Comparison of ENCODE assay signal across 14 mouse cellular contexts in genomic region chr3:89332476-89332875, GRCm38 (mm10). TPM values are rescaled to one million over a fixed set of nuclear protein-coding genes. Genes with fewer than 3 reads are reported as not detected.
DNase-seq lines count a peak whose midpoint lies in the region; ATAC-seq and TF ChIP-seq lines count a peak whose summit lies in the region.
"Had no signal": no experiment of that assay in that cellular context is flagged by ENCODE, and none has a peak within 500 bp of the region (broad histone marks: within the 10 kb centered on the region; RNA-seq: fewer than 3 reads in every experiment).

No protein-coding gene starts in this region.

- H3K9ac ChIP-seq in hindbrain, embryonic 15.5 days: no peak overlapping the region
- no peak overlapping the region for H3K9ac ChIP-seq in midbrain, embryonic 12.5 days (replicated peaks)
- H3K9ac ChIP-seq: heart, embryonic 15.5 days; lung, embryonic 15.5 days had no signal

- H3K27ac ChIP-seq in hindbrain, embryonic 15.5 days (replicated peaks): peak overlapping the region; percentile 53
- H3K27ac ChIP-seq in midbrain, embryonic 12.5 days (replicated peaks): peak overlapping the region; percentile 16; the same call in 1 of the 2 replicates
- H3K27ac ChIP-seq: heart, embryonic 15.5 days; lung, embryonic 15.5 days had no signal

- no peak overlapping the region for H3K4me3 ChIP-seq in hindbrain, embryonic 15.5 days
- H3K4me3 ChIP-seq in midbrain, embryonic 12.5 days: no peak overlapping the region
- H3K4me3 ChIP-seq: heart, embryonic 15.5 days; lung, embryonic 15.5 days had no signal

- H3K36me3 ChIP-seq in hindbrain, embryonic 15.5 days: no peaks in the 10 kb centered on the region
- peaks cover 18% of the 10 kb centered on the region for H3K36me3 ChIP-seq in midbrain, embryonic 12.5 days
- H3K36me3 ChIP-seq: heart, embryonic 15.5 days had no signal

- no peak for TF ChIP-seq CTCF in brain, embryonic 14.5 days (IDR thresholded peaks at IDR 0.05; ENCODE audit: borderline replicate concordance, extremely low read depth, insufficient read depth, insufficient read length)

- peak; percentile 17 for DNase-seq in heart, postnatal 4 days
- no peak for DNase-seq in heart, postnatal 14 days
- peak; percentile 62 for DNase-seq in brain, embryonic 14.5 days (ENCODE audit: low read depth)
- no peak for DNase-seq in heart, adult 8-10 months (ENCODE audit: low spot score)
- DNase-seq in right cerebral cortex, postnatal 10 days (ENCODE audit: low spot score in 2 of 2): no peak
- no peak for DNase-seq in right cerebral cortex, adult 18-20 months
- DNase-seq: kidney, postnatal 10 days had no signal

- no peaks in the 10 kb centered on the region for H3K27me3 ChIP-seq in hindbrain, embryonic 15.5 days
- peaks cover 65% of the 10 kb centered on the region for H3K27me3 ChIP-seq in midbrain, embryonic 12.5 days

- H3K4me2 ChIP-seq in hindbrain, embryonic 15.5 days: 0 out of 2 replicates have a peak overlapping the region, but pooled peaks have one; percentile 7
- no peak overlapping the region for H3K4me2 ChIP-seq in midbrain, embryonic 12.5 days (replicated peaks)
- H3K4me2 ChIP-seq: heart, embryonic 15.5 days; lung, embryonic 15.5 days had no signal

- WGBS in hindbrain, embryonic 15.5 days: 28% methylated on average over 12 of the region's 12 CpGs
- WGBS in midbrain, embryonic 12.5 days: 33% methylated on average over 12 of the region's 12 CpGs

- intact Hi-C loops in heart, postnatal 14 days (cut with DNase I): no loop called here

- TF ChIP-seq POLR2A in brain, embryonic 14.5 days (IDR thresholded peaks at IDR 0.05; ENCODE audit: borderline replicate concordance, extremely low read depth, insufficient read depth, insufficient read length, poor library complexity, severe bottlenecking): no peak

- no peak; the same call in 1 of the 2 replicates for ATAC-seq in hindbrain, embryonic 15.5 days (ENCODE audit: low FRiP score, low read depth)
- 0 out of 2 replicates have a peak, but pooled peaks have one; percentile 14 for ATAC-seq in midbrain, embryonic 12.5 days (ENCODE audit: low FRiP score, low read depth)
- ATAC-seq: activated CD4-positive, CD25-positive, alpha-beta regulatory T cell, adult 4 months had no signal

- H3K4me1 ChIP-seq in hindbrain, embryonic 15.5 days (replicated peaks): peaks cover 52% of the 10 kb centered on the region
- H3K4me1 ChIP-seq in midbrain, embryonic 12.5 days: peaks cover 62% of the 10 kb centered on the region

- no peaks in the 10 kb centered on the region for H3K9me3 ChIP-seq in hindbrain, embryonic 15.5 days
- H3K9me3 ChIP-seq in midbrain, embryonic 12.5 days: no peaks in the 10 kb centered on the region
- H3K9me3 ChIP-seq: heart, embryonic 15.5 days; lung, embryonic 15.5 days had no signal

RNA-seq across cellular contexts. Expression of gene Efna4, which starts 5.4 kb away (rescaled TPM):
- total RNA-seq in heart, postnatal 4 days (2021): 1 to 10 TPM; 3.1 to 3.7 TPM
- total RNA-seq in heart, postnatal 14 days (2021): under 1 TPM; 0.49 to 0.74 TPM
- polyA plus RNA-seq in brain, embryonic 14.5 days (2012; rRNA removed): 12.6 and 22.9 TPM in 2 replicates
- 6.0 and 7.4 TPM in 2 replicates for polyA plus RNA-seq in hindbrain, embryonic 15.5 days (2015; fragmentation: Nextera tagmentation; extraction: Ambion mirVana)
- 16.8 and 17.3 TPM in 2 replicates for polyA plus RNA-seq in midbrain, embryonic 12.5 days (2016; fragmentation: Nextera tagmentation; extraction: Ambion mirVana)
- total RNA-seq in heart, adult 8-10 months (2022): under 1 TPM in 3 of 4 experiments, not detected in 1; 0.19 to 0.34 (median 0.27) TPM
- total RNA-seq: gastrocnemius, adult 18-20 months had no signal

RNA-seq across cellular contexts. Expression of gene Efna3, which starts 9.7 kb away (rescaled TPM):
- total RNA-seq in heart, postnatal 4 days (2021): under 1 TPM in 1 of 2 experiments, not detected in 1; 0.26 TPM
- total RNA-seq in heart, postnatal 14 days (2021): not detected
- polyA plus RNA-seq in brain, embryonic 14.5 days (2012; rRNA removed): 59.4 and 60.3 TPM in 2 replicates
- polyA plus RNA-seq in hindbrain, embryonic 15.5 days (2015; fragmentation: Nextera tagmentation; extraction: Ambion mirVana): 62.4 and 72.3 TPM in 2 replicates
- polyA plus RNA-seq in midbrain, embryonic 12.5 days (2016; fragmentation: Nextera tagmentation; extraction: Ambion mirVana): 10.7 and 11.1 TPM in 2 replicates
- under 1 TPM in 1 of 4 experiments, not detected in 3; 0.11 TPM for total RNA-seq in heart, adult 8-10 months (2022)
- total RNA-seq: gastrocnemius, adult 18-20 months had no signal
- polyA plus RNA-seq: activated CD4-positive, CD25-positive, alpha-beta regulatory T cell, adult 4 months had no signal

RNA-seq across cellular contexts. Expression of gene Adam15, which starts 17.3 kb away (rescaled TPM):
- 10 to 100 TPM; 93.6 to 95.2 TPM for total RNA-seq in heart, postnatal 4 days (2021)
- total RNA-seq in heart, postnatal 14 days (2021): 10 to 100 TPM; 80.4 to 100.0 TPM
- polyA plus RNA-seq in brain, embryonic 14.5 days (2012; rRNA removed): 63.6 and 75.5 TPM in 2 replicates
- polyA plus RNA-seq in hindbrain, embryonic 15.5 days (2015; fragmentation: Nextera tagmentation; extraction: Ambion mirVana): 71.0 and 77.1 TPM in 2 replicates
- 35.0 and 37.0 TPM in 2 replicates for polyA plus RNA-seq in midbrain, embryonic 12.5 days (2016; fragmentation: Nextera tagmentation; extraction: Ambion mirVana)
- 10 to 100 TPM; 43.3 to 52.5 (median 48.6) TPM for total RNA-seq in heart, adult 8-10 months (2022)

RNA-seq across cellular contexts. Expression of gene Dcst2, which starts 29.3 kb away (rescaled TPM):
- under 1 TPM; 0.14 to 0.23 TPM for total RNA-seq in heart, postnatal 4 days (2021)
- not detected for total RNA-seq in heart, postnatal 14 days (2021)
- polyA plus RNA-seq in brain, embryonic 14.5 days (2012; rRNA removed): 0.38 and 0.57 TPM in 2 replicates
- 0.09 and 0.34 TPM in 2 replicates for polyA plus RNA-seq in hindbrain, embryonic 15.5 days (2015; fragmentation: Nextera tagmentation; extraction: Ambion mirVana)
- polyA plus RNA-seq in midbrain, embryonic 12.5 days (2016; fragmentation: Nextera tagmentation; extraction: Ambion mirVana): 0.22 and 0.29 TPM in 2 replicates
- total RNA-seq in heart, adult 8-10 months (2022): not detected
- total RNA-seq: ES-E14; gastrocnemius, adult 18-20 months had no signal
- polyA plus RNA-seq: heart, embryonic 15.5 days had no signal

RNA-seq across cellular contexts. Expression of gene Dcst1, which starts 32.6 kb away (rescaled TPM):
- total RNA-seq in heart, postnatal 4 days (2021): under 1 TPM; 0.21 to 0.72 TPM
- under 1 TPM; 0.22 to 0.48 TPM for total RNA-seq in heart, postnatal 14 days (2021)
- polyA plus RNA-seq in brain, embryonic 14.5 days (2012; rRNA removed): 0.04 TPM in 1 of 2 replicates, not detected in the other
- polyA plus RNA-seq in hindbrain, embryonic 15.5 days (2015; fragmentation: Nextera tagmentation; extraction: Ambion mirVana): 0.89 and 1.1 TPM in 2 replicates
- 0.20 and 0.65 TPM in 2 replicates for polyA plus RNA-seq in midbrain, embryonic 12.5 days (2016; fragmentation: Nextera tagmentation; extraction: Ambion mirVana)
- total RNA-seq in heart, adult 8-10 months (2022): not detected
- total RNA-seq: gastrocnemius, adult 18-20 months had no signal

Comparison
In these comparisons a context has a peak if more than half of its experiments do, and no peak if none do; other contexts are left out.
1. DNase-seq: peak in heart, postnatal 4 days (single experiment) and brain, embryonic 14.5 days (single experiment); none in heart, postnatal 14 days (0 of 2), heart, adult 8-10 months (single experiment), right cerebral cortex, postnatal 10 days (0 of 2) and right cerebral cortex, adult 18-20 months (single experiment).